Mouse (Mus musculus) E14TG2a.4 (cell line): ENCODE results near the gene Tfpi.
"Not testable (repeated sequence)": the region's sequence is repeated elsewhere in the genome, so short reads cannot be mapped to it uniquely, and the experiment has no call there.

Experiments used
- H3K27me3 ChIP-seq: 2 replicates; pipeline ENCODE4 v1.6.1; 2014; ENCODE audit warnings: low read length, control low read depth; ENCODE audit not compliant: insufficient read depth
- H3K36me3 ChIP-seq: 2 replicates; pipeline ENCODE4 v1.6.1; 2014; ENCODE audit warnings: low read length, control low read depth; ENCODE audit not compliant: insufficient read depth
- H3K4me1 ChIP-seq: replicated peaks from 2 replicates; pipeline ENCODE4 v1.6.1; 2014; ENCODE audit warnings: low read depth, low read length, control low read depth
- H3K4me3 ChIP-seq: replicated peaks from 2 replicates; pipeline ENCODE4 v1.5.1; 2014; ENCODE audit warnings: mild to moderate bottlenecking, low read length
- H3K9me3 ChIP-seq: 2 replicates; pipeline ENCODE4 v1.6.1; 2014; ENCODE audit warnings: low read length, control low read depth
- CTCF ChIP-seq: conservative IDR thresholded peaks from 2 replicates; pipeline ENCODE4 v1.5.1; 2014; ENCODE audit warnings: low read length
- NANOG ChIP-seq: IDR thresholded peaks from 2 replicates; pipeline ENCODE4 v1.6.1; 2014; ENCODE audit warnings: borderline replicate concordance, low read length, mixed read lengths
- POU5F1 ChIP-seq: IDR thresholded peaks from 2 replicates; pipeline ENCODE4 v1.6.1; 2014; ENCODE audit warnings: low read length, borderline replicate concordance

Gene Tfpi

GRCm38 (mm10) chr2:84511508-84511907 lies 34.9 kb upstream of the Tfpi start:
- Histone ChIP-seq H3K27me3 (no peaks in the 10 kb centered on the region), H3K4me1 (no peaks in the 10 kb centered on the region), H3K9me3 (peaks cover 21% of the 10 kb centered on the region), H3K4me3 (no peak overlapping the region), H3K36me3 (peaks cover 11% of the 10 kb centered on the region)
- no peak for TF ChIP-seq CTCF
- no peak for TF ChIP-seq POU5F1
- TF ChIP-seq NANOG, result no peak

- Histone ChIP-seq H3K27me3 (no peaks in the 10 kb centered on the region), H3K4me3 (no peak overlapping the region), H3K36me3 (peaks cover 11% of the 10 kb centered on the region), H3K9me3 (peaks cover 19% of the 10 kb centered on the region), H3K4me1 (no peaks in the 10 kb centered on the region)
- TF ChIP-seq NANOG (no peak), POU5F1 (no peak), CTCF (no peak)
Observed at GRCm38 (mm10) chr2:84511036-84511435, 34.5 kb upstream of the Tfpi start.

GRCm38 (mm10) chr2:84504954-84505394 lies 28.4 kb upstream of the Tfpi start:
- H3K4me1 ChIP-seq, H3K36me3 ChIP-seq: not testable (repeated sequence)

GRCm38 (mm10) chr2:84504285-84504684 lies 27.7 kb upstream of the Tfpi start:
- Histone ChIP-seq H3K4me3 (no peak overlapping the region), H3K36me3 (no peaks in the 10 kb centered on the region), H3K4me1 (no peaks in the 10 kb centered on the region), H3K9me3 (peaks cover 6% of the 10 kb centered on the region; the same call in 1 of the 2 replicates), H3K27me3 (no peaks in the 10 kb centered on the region)
- TF ChIP-seq POU5F1 (no peak), NANOG (no peak), CTCF (no peak)

More at GRCm38 (mm10) chr2:84504954-84505394, 28.4 kb upstream of the Tfpi start:
- H3K27me3 ChIP-seq, H3K4me3 ChIP-seq, H3K9me3 ChIP-seq: not testable (repeated sequence)

GRCm38 (mm10) chr2:84498921-84499320 lies 22.3 kb upstream of the Tfpi start:
- no peak overlapping the region for H3K4me3 ChIP-seq
- TF ChIP-seq POU5F1, result no peak
- TF ChIP-seq NANOG, result no peak
- no peak for TF ChIP-seq CTCF
- H3K36me3 ChIP-seq, result no peaks in the 10 kb centered on the region
- H3K9me3 ChIP-seq, result no peaks in the 10 kb centered on the region
- no peaks in the 10 kb centered on the region for H3K27me3 ChIP-seq
- H3K4me1 ChIP-seq, result no peaks in the 10 kb centered on the region

- no peak for TF ChIP-seq CTCF
- no peak for TF ChIP-seq NANOG
- TF ChIP-seq POU5F1, result no peak
- H3K4me3 ChIP-seq, result no peak overlapping the region
- H3K36me3 ChIP-seq, result no peaks in the 10 kb centered on the region
- no peaks in the 10 kb centered on the region for H3K9me3 ChIP-seq
- no peaks in the 10 kb centered on the region; the same call in 1 of the 2 replicates for H3K27me3 ChIP-seq
- no peaks in the 10 kb centered on the region for H3K4me1 ChIP-seq
Observed at GRCm38 (mm10) chr2:84495108-84495507, 18.5 kb upstream of the Tfpi start.

- H3K9me3 ChIP-seq, result no peaks in the 10 kb centered on the region
- TF ChIP-seq POU5F1 (no peak), CTCF (no peak)
- H3K4me3 ChIP-seq, result no peak overlapping the region
- no peaks in the 10 kb centered on the region; the same call in 1 of the 2 replicates for H3K27me3 ChIP-seq
- no peaks in the 10 kb centered on the region for H3K4me1 ChIP-seq
- no peaks in the 10 kb centered on the region for H3K36me3 ChIP-seq
Observed at GRCm38 (mm10) chr2:84493626-84494025, 17.1 kb upstream of the Tfpi start.

GRCm38 (mm10) chr2:84491715-84492114 lies 15.1 kb upstream of the Tfpi start:
- H3K36me3 ChIP-seq, result no peaks in the 10 kb centered on the region
- H3K9me3 ChIP-seq, result no peaks in the 10 kb centered on the region
- no peak for TF ChIP-seq NANOG
- no peak for TF ChIP-seq POU5F1
- no peak for TF ChIP-seq CTCF
- no peak overlapping the region for H3K4me3 ChIP-seq
- no peaks in the 10 kb centered on the region; the same call in 1 of the 2 replicates for H3K27me3 ChIP-seq
- no peaks in the 10 kb centered on the region for H3K4me1 ChIP-seq

GRCm38 (mm10) chr2:84487705-84488291 lies 11.2 kb upstream of the Tfpi start:
- Histone ChIP-seq H3K4me3 (no peak overlapping the region), H3K27me3 (no peaks in the 10 kb centered on the region), H3K9me3 (no peaks in the 10 kb centered on the region), H3K4me1 (no peaks in the 10 kb centered on the region), H3K36me3 (no peaks in the 10 kb centered on the region)
- TF ChIP-seq POU5F1 (no peak), NANOG (no peak), CTCF (no peak)

GRCm38 (mm10) chr2:84481863-84482262 lies 5.3 kb upstream of the Tfpi start:
- TF ChIP-seq POU5F1 (no peak), CTCF (no peak), NANOG (no peak)
- Histone ChIP-seq H3K36me3 (no peaks in the 10 kb centered on the region), H3K27me3 (no peaks in the 10 kb centered on the region), H3K4me3 (no peak overlapping the region), H3K9me3 (no peaks in the 10 kb centered on the region), H3K4me1 (peaks cover 19% of the 10 kb centered on the region)
